Mouse (Mus musculus): ENCODE measurements around the gene Rnf146. TPM values are rescaled to one million over a fixed set of nuclear protein-coding genes. Genes with fewer than 3 reads are reported as not detected.
A peak's percentile ranks its signal among the peaks of the same experiment; 100 is the strongest.
"Not testable (repeated sequence)": the region's sequence is repeated elsewhere in the genome, so short reads cannot be mapped to it uniquely, and the experiment has no call there.

Rnf146 gene
- total RNA-seq (2021) = 46.9 and 49.9 TPM in 2 replicates
- long read RNA-seq, experiment 1, full-length matches to known transcripts = 8 of 11 reads
- long read RNA-seq, experiment 1, partial matches to known transcripts = 1 of 11 reads
- long read RNA-seq, experiment 1, other reads (novel, unspliced or antisense) = 2 of 11 reads
- long read RNA-seq, experiment 2, full-length matches to known transcripts = 2 of 5 reads
- long read RNA-seq, experiment 2, partial matches to known transcripts = 3 of 5 reads
- long read RNA-seq, experiment 2, other reads (novel, unspliced or antisense) = 0 of 5 reads

GRCm38 (mm10) chr10:29362197-29362900 is at the start of gene Rnf146:
Rnf146 (minus strand) TSS chr10:29362442.
- DNase-seq = no peak

DNA sequence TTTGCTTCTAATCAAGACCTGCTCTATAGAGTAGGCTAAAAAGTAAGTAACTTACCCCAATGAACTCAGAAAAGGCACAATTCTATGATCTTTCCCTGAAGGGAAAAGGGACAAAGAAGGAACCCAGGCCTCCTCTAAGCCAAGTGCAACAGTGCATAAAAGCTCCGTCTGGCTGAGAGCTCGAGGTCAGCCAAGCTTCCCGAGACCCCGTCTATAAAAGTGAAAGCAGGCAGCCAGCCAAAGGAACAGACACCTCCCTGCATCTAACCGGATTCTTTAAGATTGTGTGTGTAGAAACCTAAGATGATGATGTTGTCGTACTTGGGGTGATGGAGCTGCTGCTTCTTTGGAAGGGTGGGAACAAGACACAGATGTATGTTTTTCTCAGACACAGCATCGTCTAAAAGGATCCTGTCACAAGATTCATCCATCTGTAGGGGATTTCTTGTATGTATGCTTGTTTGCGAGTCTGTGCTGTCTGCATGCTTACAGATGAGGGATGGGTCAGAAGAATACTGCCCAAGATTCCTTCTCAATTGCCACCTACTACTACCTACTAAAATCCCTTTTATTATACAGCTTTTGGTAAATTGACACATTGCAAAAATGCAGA is 40.5 kb upstream of the Rnf146 start:
- no peak for DNase-seq

DNA sequence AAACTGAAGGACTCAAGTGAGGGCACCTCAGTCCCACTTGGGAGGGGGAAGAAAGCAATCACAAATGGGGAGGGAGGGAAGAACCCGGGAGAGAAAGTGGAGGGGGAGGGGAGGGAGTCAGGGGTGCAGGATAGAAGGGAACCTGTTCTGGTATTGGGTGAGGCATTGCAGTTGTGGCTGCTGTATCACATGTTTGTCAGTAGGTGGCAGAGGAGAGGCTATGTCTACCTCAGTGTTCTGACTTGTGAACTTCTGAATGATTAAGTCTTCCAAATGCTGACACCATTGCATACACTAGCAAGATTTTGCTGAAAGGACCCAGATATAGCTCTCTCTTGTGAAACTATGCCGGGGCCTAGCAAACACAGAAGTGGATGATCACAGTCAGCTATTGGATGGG is 32.6 kb upstream of the Rnf146 start:
- DNase-seq = not testable (repeated sequence)

DNA sequence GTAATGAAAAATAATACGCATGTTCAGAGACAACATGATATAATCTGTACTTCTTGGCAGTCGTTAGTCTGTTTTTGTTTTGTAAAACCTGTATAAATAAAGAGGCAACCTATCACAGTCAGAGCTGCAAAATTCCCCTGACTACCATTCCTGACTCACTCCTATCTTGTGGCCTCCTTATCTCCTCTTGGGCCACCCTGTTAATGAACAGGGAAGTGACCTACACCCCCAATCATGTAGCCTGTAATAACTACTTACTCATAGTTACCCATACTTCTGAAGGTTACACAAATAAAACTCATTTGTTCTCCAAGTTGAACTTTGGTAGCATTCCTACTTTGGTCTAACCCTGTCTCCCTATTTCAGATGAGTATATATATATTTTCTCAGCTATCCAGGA is 19.3 kb upstream of the Rnf146 start:
- DNase-seq = no peak

- DNase-seq = no peak
These were observed 11.8 kb upstream of the Rnf146 start for GRCm38 (mm10) chr10:29374065-29374464.

- peak; percentile 94 for DNase-seq
These were observed 612 bp downstream of the Rnf146 start for GRCm38 (mm10) chr10:29361464-29362196.

DNA sequence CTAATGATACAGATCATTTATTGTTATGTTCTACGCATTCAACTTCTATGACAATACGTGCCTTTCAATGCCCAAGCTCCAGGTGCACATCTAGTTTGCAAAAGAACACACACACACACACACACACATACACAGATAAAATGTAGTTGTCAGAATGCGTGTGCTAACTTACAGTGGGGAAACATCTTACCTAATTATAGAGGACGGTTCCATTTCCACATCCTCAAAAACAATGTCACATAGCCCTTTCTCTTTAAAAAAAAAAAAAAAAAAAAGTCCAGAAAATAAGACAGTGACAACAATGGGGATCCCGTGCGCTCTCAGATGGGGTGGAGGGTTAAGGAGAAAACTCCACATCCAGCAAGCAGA is 1.2 kb downstream of the Rnf146 start:
- no peak for DNase-seq

DNA sequence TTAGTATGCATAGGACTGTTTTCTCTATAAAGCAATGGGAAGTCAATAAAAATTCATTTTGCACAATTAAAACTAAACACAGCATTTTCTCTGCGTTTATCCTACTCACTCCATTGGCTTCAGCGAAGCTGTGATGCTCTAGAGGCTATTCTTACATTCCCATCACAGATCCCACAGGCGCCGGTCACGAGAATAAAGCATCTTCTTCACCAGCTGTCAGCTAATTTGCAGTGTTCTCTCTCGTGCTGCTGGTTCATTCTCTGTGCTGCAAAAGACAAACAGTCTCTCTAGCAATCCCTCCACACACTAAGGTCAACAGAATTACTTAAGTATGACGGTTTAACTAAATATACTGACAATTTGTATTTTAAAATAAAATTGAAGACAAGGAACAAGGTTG is 8.1 kb downstream of the Rnf146 start:
- DNase-seq = no peak

GRCm38 (mm10) chr10:29352575-29352974 is 9.7 kb downstream of the Rnf146 start:
- DNase-seq = no peak

DNA sequence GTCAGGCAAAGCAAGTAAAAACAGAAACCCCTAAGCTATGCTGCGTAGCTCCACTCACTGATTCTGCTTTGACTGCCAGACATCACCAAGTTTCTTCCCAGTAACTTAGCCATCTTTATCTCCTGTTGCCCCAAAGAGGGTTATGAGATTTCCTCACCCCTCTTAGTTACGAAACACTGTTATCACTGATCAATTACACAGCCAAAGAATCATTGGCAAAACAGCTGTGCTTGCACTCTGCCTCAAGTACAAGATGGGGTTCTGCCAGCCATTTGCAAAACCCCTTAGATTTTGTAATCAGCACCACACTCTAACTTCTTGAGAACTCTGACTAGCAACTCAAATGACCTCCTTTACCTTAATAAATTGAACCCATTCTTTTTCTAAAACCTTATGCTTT is 10.8 kb downstream of the Rnf146 start:
- no peak for DNase-seq

DNA sequence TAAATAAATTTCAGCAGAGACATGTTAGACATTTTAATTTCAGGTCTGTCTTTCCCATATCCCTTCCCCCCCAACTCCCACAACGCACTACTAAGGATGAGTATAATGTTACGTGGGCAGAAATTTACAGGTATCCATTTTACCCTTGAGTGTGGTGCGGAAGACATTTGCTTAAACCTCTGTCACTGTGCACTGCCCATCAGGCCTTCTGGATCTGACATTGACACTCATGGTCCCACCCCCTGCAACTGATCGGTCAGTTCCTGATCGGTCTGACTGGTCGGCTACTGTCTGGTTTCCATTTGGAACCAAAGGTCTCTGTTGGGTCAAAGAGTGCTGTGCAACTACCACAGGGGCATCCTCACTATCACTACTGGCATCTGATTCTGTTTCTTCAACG is 15.6 kb downstream of the Rnf146 start:
- DNase-seq = no peak

DNA sequence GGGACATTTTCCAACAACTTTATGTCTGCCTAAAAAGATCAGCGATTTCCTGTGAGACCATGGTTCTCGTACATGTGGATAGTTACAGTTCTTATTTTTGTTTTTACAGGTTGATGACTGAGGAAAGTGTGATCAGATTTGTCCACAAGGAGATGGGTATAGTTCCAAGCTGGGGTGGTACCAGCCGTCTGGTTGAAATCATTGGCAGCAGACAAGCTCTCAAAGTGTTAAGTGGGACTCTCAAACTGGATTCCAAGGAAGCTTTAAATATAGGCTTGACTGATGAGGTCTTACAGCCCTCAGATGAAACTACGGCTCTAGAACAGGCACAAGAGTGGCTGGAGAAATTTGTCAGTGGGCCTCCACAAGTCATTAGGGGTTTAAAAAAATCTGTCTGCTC is 18.0 kb downstream of the Rnf146 start:
- no peak for DNase-seq

- peak; percentile 68 for DNase-seq
These were observed 23.7 kb downstream of the Rnf146 start for GRCm38 (mm10) chr10:29338355-29339056.

GRCm38 (mm10) chr10:29333836-29334235 is 28.4 kb downstream of the Rnf146 start:
- peak; percentile 9 for DNase-seq

DNA sequence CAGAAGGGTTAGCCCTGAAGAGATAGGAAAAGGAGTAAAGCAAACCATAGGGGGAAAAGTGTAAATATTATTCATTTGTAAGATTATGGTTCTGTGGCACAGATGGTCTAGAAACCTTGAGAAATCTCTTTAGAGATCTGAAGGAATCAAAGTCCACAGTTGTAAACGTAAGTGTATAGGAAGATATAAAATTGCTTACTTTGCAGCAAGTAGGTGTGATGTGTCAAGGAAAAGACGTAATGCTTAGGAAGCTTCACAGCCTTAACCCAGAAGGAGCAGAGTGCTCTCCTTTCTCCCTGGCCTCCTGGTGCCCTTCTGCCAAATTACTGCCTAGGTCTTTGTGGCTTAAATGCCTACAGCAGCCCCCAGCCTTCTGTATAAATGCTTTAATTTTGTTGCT is 37.4 kb downstream of the Rnf146 start:
- DNase-seq = no peak

DNA sequence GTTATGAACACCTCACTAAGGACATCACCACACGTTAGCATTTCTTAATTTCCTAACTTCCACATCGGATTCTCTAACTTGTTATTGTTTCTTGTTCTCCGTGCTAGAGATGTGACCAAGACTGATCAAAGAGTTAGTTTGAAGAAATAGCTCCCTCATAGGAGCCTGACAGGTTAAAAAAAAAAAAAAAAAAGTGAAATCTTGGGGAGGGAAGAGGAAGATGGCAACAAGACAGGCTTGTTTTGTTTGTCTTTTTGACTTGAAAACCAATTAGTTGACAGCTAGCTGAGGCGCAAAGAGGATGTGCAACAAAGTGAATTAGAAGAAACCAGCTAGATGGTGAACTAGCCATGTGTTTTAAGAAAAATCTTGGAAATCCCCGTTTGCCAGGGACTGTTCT is 48.3 kb downstream of the Rnf146 start:
- no peak for DNase-seq

- peak; percentile 91 for DNase-seq
These were observed 49.1 kb downstream of the Rnf146 start, which contains the start of gene Echdc1 for GRCm38 (mm10) chr10:29313064-29313638. Echdc1 (plus strand) TSS chr10:29313166.

GRCm38 (mm10) chr10:29311480-29312219 is 50.6 kb downstream of the Rnf146 start:
- DNase-seq = no peak

GRCm38 (mm10) chr10:29302230-29302629 is 60.0 kb downstream of the Rnf146 start:
- no peak for DNase-seq

Data from adrenal gland, postnatal 14 days (tissue).